Mouse (Mus musculus) liver, postnatal 0 days (tissue): ENCODE measurements around the gene Serpini1.

ENCODE experiments used
- CTCF ChIP-seq: sonication (generic); IDR thresholded peaks from 2 replicates; pipeline ENCODE4 v1.5.1; 2016; ENCODE audit warnings: antibody characterized with exemption, low read depth
- EP300 ChIP-seq: IDR thresholded peaks from 2 replicates; pipeline ENCODE4 v1.6.1; 2016; ENCODE audit warnings: antibody characterized with exemption, low read depth, mild to moderate bottlenecking

GRCm38 (mm10) chr3:75633635-75634034 lies 76.3 kb downstream of the Serpini1 start:
- TF ChIP-seq CTCF = no peak
- no peak for TF ChIP-seq EP300
